Comparison of ENCODE assay signal across 8 mouse cellular contexts in genomic region chr4:13206679-13207553, GRCm38 (mm10).
DNase-seq lines count a peak whose midpoint lies in the region; ATAC-seq lines count a peak whose summit lies in the region.

No protein-coding gene starts in this region.

- H3K4me2 ChIP-seq in heart, embryonic 12.5 days, result peak overlapping the region; percentile 61
- peak overlapping the region; percentile 16; the same call in 1 of the 2 replicates for H3K4me2 ChIP-seq in neural tube, embryonic 11.5 days (ENCODE audit: low read depth)

- H3K27ac ChIP-seq in heart, embryonic 12.5 days (ENCODE audit: poor library complexity, severe bottlenecking), result no peak overlapping the region
- H3K27ac ChIP-seq in neural tube, embryonic 11.5 days (ENCODE audit: low read depth, low read length), result no peak overlapping the region

- no peak for ATAC-seq in cerebellum, adult (ENCODE audit: insufficient number of reproducible peaks, low FRiP score, low TSS enrichment)
- ATAC-seq in heart, embryonic 12.5 days (ENCODE audit: insufficient number of reproducible peaks, low FRiP score), result no peak
- ATAC-seq in neural tube, embryonic 11.5 days (ENCODE audit: insufficient read depth, low FRiP score, low TSS enrichment), result no peak

- DNase-seq in cerebellum, postnatal 10 days, result peak; percentile 52 to 54
- peak; percentile 49 for DNase-seq in embryo, embryonic 10 days (ENCODE audit: low spot score)
- DNase-seq in layer of hippocampus, postnatal 36 days, result peak; percentile 34 to 36
- DNase-seq in neural tube, embryonic 11.5 days (ENCODE audit: low spot score), result peak; percentile 41
- DNase-seq in cerebellum, adult 8-10 months, result no peak
- DNase-seq in thymus, postnatal 36 days, result no peak

- 0 out of 2 replicates have a peak overlapping the region, but pooled peaks have one; percentile 56 for H3K9ac ChIP-seq in heart, embryonic 12.5 days
- no peak overlapping the region for H3K9ac ChIP-seq in neural tube, embryonic 11.5 days (ENCODE audit: low read length)

- WGBS in heart, embryonic 12.5 days, result 26% methylated on average over 11 of the region's 11 CpGs
- WGBS in neural tube, embryonic 11.5 days, result 28% methylated on average over 11 of the region's 11 CpGs

- no peaks in the 10 kb centered on the region for H3K36me3 ChIP-seq in heart, embryonic 12.5 days
- no peaks in the 10 kb centered on the region for H3K36me3 ChIP-seq in neural tube, embryonic 11.5 days (ENCODE audit: control insufficient read depth, insufficient read depth, low read length)

- no peaks in the 10 kb centered on the region for H3K27me3 ChIP-seq in heart, embryonic 12.5 days (replicated peaks)
- H3K27me3 ChIP-seq in neural tube, embryonic 11.5 days (ENCODE audit: control insufficient read depth, insufficient read depth, low read length), result no peaks in the 10 kb centered on the region

- peak overlapping the region; percentile 23; the same call in 1 of the 2 replicates for H3K4me3 ChIP-seq in heart, embryonic 12.5 days
- no peak overlapping the region for H3K4me3 ChIP-seq in neural tube, embryonic 11.5 days (ENCODE audit: low read depth, low read length)

- peaks cover 4% of the 10 kb centered on the region; the same call in 1 of the 2 replicates for H3K4me1 ChIP-seq in heart, embryonic 12.5 days (replicated peaks)
- no peaks in the 10 kb centered on the region for H3K4me1 ChIP-seq in neural tube, embryonic 11.5 days (ENCODE audit: control insufficient read depth, insufficient read depth, low read length)

- H3K9me3 ChIP-seq in heart, embryonic 12.5 days (replicated peaks), result no peaks in the 10 kb centered on the region
- H3K9me3 ChIP-seq in neural tube, embryonic 11.5 days (ENCODE audit: control insufficient read depth, low read length), result no peaks in the 10 kb centered on the region

Comparison
In these comparisons a context has a peak if more than half of its experiments do, and no peak if none do; other contexts are left out.
1. DNase-seq: peak in cerebellum, postnatal 10 days (2 of 2), embryo, embryonic 10 days (single experiment), layer of hippocampus, postnatal 36 days (2 of 2) and neural tube, embryonic 11.5 days (single experiment); none in cerebellum, adult 8-10 months (single experiment) and thymus, postnatal 36 days (0 of 2).